Mouse (Mus musculus) left cerebral cortex, postnatal 25 days (tissue): ENCODE results near the gene Nipsnap3a. TPM values are rescaled to one million over a fixed set of nuclear protein-coding genes. Genes with fewer than 3 reads are reported as not detected.

Source experiments
- DNase-seq, 2 experiments: peaks; one replicate each; pipeline ENCODE4 v3.0.0; 2022; ENCODE audit warnings: low spot score in 2 of 2, mixed read lengths in 1 of 2
- intact Hi-C: fragments of 180-260 bp; cut with DNase I; formaldehyde crosslinking; loops from one replicate; pipeline ENCODE4 v1.15.1; 2025
- total RNA-seq, 2 experiments: library from RNA; stranded (reverse); gene quantifications; 2 replicates each; pipeline ENCODE4 v1.2.3; 2021

Gene Nipsnap3a
- total RNA-seq, 2 experiments from 2014 or later: not detected

- intact Hi-C loops: no loop called here
- no peak for DNase-seq
These were observed 56.7 kb downstream of the Nipsnap3a start for GRCm38 (mm10) chr4:53045807-53046206.

- DNase-seq: no peak
- intact Hi-C loops: no loop called here
These were observed 57.4 kb downstream of the Nipsnap3a start for GRCm38 (mm10) chr4:53046238-53047022.

Other genes starting within 250 kb of the Nipsnap3a start
- not detected for gene Olfr275, start 174.7 kb upstream of the Nipsnap3a start, total RNA-seq
- not detected for gene Olfr273, start 130.0 kb upstream of the Nipsnap3a start, total RNA-seq
- not detected for gene Olfr272, start 70.1 kb upstream of the Nipsnap3a start, total RNA-seq
- gene Olfr270, start 24.7 kb upstream of the Nipsnap3a start, total RNA-seq: not detected
- gene Nipsnap3b, start 22.6 kb downstream of the Nipsnap3a start, total RNA-seq: 10 to 100 TPM; 12.1 to 12.6 TPM
- 10 to 100 TPM; 15.2 to 17.4 TPM for gene Abca1, start 170.6 kb downstream of the Nipsnap3a start, total RNA-seq